Mouse (Mus musculus) hindbrain, embryonic 11.5 days (tissue): ENCODE results near the gene Loxl1. TPM values are rescaled to one million over a fixed set of nuclear protein-coding genes. Genes with fewer than 3 reads are reported as not detected.
"Not testable (repeated sequence)": the region's sequence is repeated elsewhere in the genome, so short reads cannot be mapped to it uniquely, and the experiment has no call there.

Source experiments
- ATAC-seq: fragments of 200-750 bp; cut with Nextera tagmentation; 2 replicates; pipeline ENCODE4 v1.8.0; 2017; ENCODE audit warnings: mild to moderate bottlenecking, moderate TSS enrichment, moderate library complexity; ENCODE audit not compliant: low FRiP score
- DNase-seq: peaks from one replicate; pipeline ENCODE4 v3.0.0-alpha.2; 2015; ENCODE audit warnings: low spot score
- H3K27ac ChIP-seq: fragments of 300-500 bp; sonication (generic); 2 replicates; pipeline ENCODE4 v1.5.1; 2014; ENCODE audit warnings: mild to moderate bottlenecking, low read depth, low read length
- H3K27me3 ChIP-seq: fragments of 300-500 bp; sonication (generic); 2 replicates; pipeline ENCODE4 v1.6.1; 2014; ENCODE audit warnings: mild to moderate bottlenecking, low read length, moderate library complexity, mixed read lengths; ENCODE audit not compliant: control insufficient read depth, insufficient read depth
- H3K36me3 ChIP-seq: fragments of 300-500 bp; sonication (generic); 2 replicates; pipeline ENCODE4 v1.6.1; 2014; ENCODE audit warnings: mild to moderate bottlenecking, low read length, moderate library complexity, mixed read lengths; ENCODE audit not compliant: control insufficient read depth, insufficient read depth
- H3K4me1 ChIP-seq: fragments of 300-500 bp; sonication (generic); replicated peaks from 2 replicates; pipeline ENCODE4 v1.6.1; 2014; ENCODE audit warnings: low read length, mixed read lengths; ENCODE audit not compliant: control insufficient read depth, insufficient read depth
- H3K4me2 ChIP-seq: fragments of 300-500 bp; sonication (generic); replicated peaks from 2 replicates; pipeline ENCODE4 v1.6.1; 2014; ENCODE audit warnings: mild to moderate bottlenecking, low read depth, low read length
- H3K4me3 ChIP-seq: fragments of 300-500 bp; sonication (generic); 2 replicates; pipeline ENCODE4 v1.5.1; 2014; ENCODE audit warnings: low read depth, low read length
- H3K9ac ChIP-seq: fragments of 300-500 bp; sonication (generic); 2 replicates; pipeline ENCODE4 v1.6.1; 2014; ENCODE audit warnings: low read depth, low read length
- H3K9me3 ChIP-seq: fragments of 300-500 bp; sonication (generic); 2 replicates; pipeline ENCODE4 v1.6.1; 2016; ENCODE audit warnings: low read length; ENCODE audit not compliant: control insufficient read depth
- WGBS: fragments of 180-500 bp; shearing (Covaris S2); extraction: QIAGEN DNeasy Blood & Tissue Kit; methylation state at CpG from one replicate; pipeline ENCODE4 v1.1.7; 2014; 5-methylcytosine and 5-hydroxymethylcytosine counted together
- polyA plus RNA-seq: library from polyadenylated mRNA; unstranded; fragments of >200 nt; fragmentation: Nextera tagmentation; extraction: Ambion mirVana; gene quantifications from 2 replicates; pipeline ENCODE4 v1.2.1, GENCODE M21; 2014

The Loxl1 gene
- polyA plus RNA-seq, 1 experiment from 2014 or later: 11.0 TPM

GRCm38 (mm10) chr9:58268384-58269313, 44.3 kb downstream of the Loxl1 start:
- ATAC-seq: no peak
- H3K4me3 ChIP-seq: no peak overlapping the region
- WGBS: 58% methylated on average over 12 of the region's 12 CpGs

DNA sequence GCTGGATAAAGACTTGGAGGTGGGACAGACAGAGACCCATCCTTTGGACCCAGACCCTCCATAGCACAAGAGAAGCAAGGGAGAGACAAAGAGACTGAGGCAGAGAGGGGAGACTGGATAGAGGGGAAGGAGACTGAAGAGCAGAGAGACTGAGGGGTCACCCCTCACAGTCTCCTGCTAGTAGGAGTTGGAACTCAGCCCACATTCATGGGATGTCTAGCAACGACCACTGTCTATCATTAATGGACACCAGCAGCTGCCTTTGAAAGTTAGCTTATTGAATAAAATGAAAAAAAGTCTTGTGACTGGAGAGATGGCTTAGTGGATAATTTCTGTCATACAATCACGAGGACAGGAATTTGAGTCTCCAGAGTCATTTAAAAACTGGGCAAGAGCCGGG, 45.9 kb downstream of the Loxl1 start:
- 0 out of 2 replicates have a peak, but pooled peaks cover 3% of the 10 kb centered on the region for H3K36me3 ChIP-seq
- H3K4me1 ChIP-seq: no peaks in the 10 kb centered on the region
- H3K27me3 ChIP-seq: no peaks in the 10 kb centered on the region
- H3K4me3 ChIP-seq: no peak overlapping the region
- DNase-seq: no peak
- no peak for ATAC-seq
- no peaks in the 10 kb centered on the region for H3K9me3 ChIP-seq
- no peak overlapping the region for H3K4me2 ChIP-seq
- H3K27ac ChIP-seq: no peak overlapping the region
- H3K9ac ChIP-seq: no peak overlapping the region
- 91% methylated on average over 3 of the region's 3 CpGs for WGBS

More at GRCm38 (mm10) chr9:58268384-58269313, 44.3 kb downstream of the Loxl1 start:
- H3K4me1 ChIP-seq: no peaks in the 10 kb centered on the region
- H3K27me3 ChIP-seq: no peaks in the 10 kb centered on the region
- no peaks in the 10 kb centered on the region for H3K9me3 ChIP-seq
- H3K9ac ChIP-seq: no peak overlapping the region
- H3K36me3 ChIP-seq: no peaks in the 10 kb centered on the region
- peak; percentile 81 for DNase-seq
- H3K27ac ChIP-seq: no peak overlapping the region
- no peak overlapping the region for H3K4me2 ChIP-seq

DNA sequence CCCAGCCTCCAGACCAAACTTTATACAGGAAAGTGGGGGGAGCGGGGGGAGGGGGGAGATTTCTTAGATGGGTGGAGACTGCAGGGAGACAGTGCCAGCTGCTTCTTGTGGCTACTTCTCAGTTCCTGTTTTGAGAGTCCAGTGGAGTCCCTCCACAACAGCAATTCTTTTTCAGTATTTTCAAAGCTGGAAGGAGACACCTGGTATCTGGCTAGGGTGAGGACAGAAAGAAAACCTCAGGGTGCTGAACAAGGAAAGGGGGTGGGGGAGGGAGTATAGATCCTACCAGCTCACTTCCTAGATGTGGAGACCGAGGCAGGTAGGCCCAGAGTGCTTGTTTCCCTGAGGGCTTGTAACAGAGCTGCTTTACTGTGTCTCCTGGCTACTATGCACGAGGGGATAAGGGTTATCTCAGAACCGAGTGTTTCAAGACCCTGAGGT, 46.4 kb downstream of the Loxl1 start:
- Histone ChIP-seq H3K36me3 (0 out of 2 replicates have a peak, but pooled peaks cover 3% of the 10 kb centered on the region), H3K9me3 (no peaks in the 10 kb centered on the region), H3K27me3 (no peaks in the 10 kb centered on the region), H3K4me3 (no peak overlapping the region), H3K4me2 (no peak overlapping the region), H3K9ac (no peak overlapping the region), H3K27ac (no peak overlapping the region), H3K4me1 (no peaks in the 10 kb centered on the region)
- WGBS: 47% methylated on average over 4 of the region's 4 CpGs
- no peak for ATAC-seq
- DNase-seq: no peak

GRCm38 (mm10) chr9:58265368-58265767, 47.6 kb downstream of the Loxl1 start:
- Histone ChIP-seq H3K27me3 (no peaks in the 10 kb centered on the region), H3K27ac (no peak overlapping the region), H3K4me2 (no peak overlapping the region), H3K9me3 (no peaks in the 10 kb centered on the region), H3K4me1 (no peaks in the 10 kb centered on the region), H3K9ac (no peak overlapping the region), H3K36me3 (0 out of 2 replicates have a peak, but pooled peaks cover 3% of the 10 kb centered on the region), H3K4me3 (no peak overlapping the region)
- 83% methylated on average over 3 of the region's 3 CpGs for WGBS
- no peak for ATAC-seq
- DNase-seq: no peak

GRCm38 (mm10) chr9:58262507-58262906, 50.5 kb downstream of the Loxl1 start:
- Histone ChIP-seq H3K4me3 (no peak overlapping the region), H3K4me1 (no peaks in the 10 kb centered on the region), H3K9ac (no peak overlapping the region), H3K27ac (no peak overlapping the region), H3K4me2 (no peak overlapping the region), H3K36me3 (0 out of 2 replicates have a peak, but pooled peaks cover 3% of the 10 kb centered on the region), H3K27me3 (no peaks in the 10 kb centered on the region), H3K9me3 (no peaks in the 10 kb centered on the region)
- DNase-seq (no peak), ATAC-seq (no peak)
- WGBS: 91% methylated on average over 5 of the region's 5 CpGs

- H3K27me3 ChIP-seq: no peaks in the 10 kb centered on the region
- 92% methylated on average over 10 of the region's 10 CpGs for WGBS
- H3K4me1 ChIP-seq: no peaks in the 10 kb centered on the region
- ATAC-seq (no peak), DNase-seq (no peak)
- no peak overlapping the region for H3K4me2 ChIP-seq
- H3K4me3 ChIP-seq: no peak overlapping the region
- no peaks in the 10 kb centered on the region for H3K9me3 ChIP-seq
- no peak overlapping the region for H3K27ac ChIP-seq
- no peak overlapping the region for H3K9ac ChIP-seq
- no peaks in the 10 kb centered on the region for H3K36me3 ChIP-seq
These were observed 57.0 kb downstream of the Loxl1 start for GRCm38 (mm10) chr9:58255704-58256685.

DNA sequence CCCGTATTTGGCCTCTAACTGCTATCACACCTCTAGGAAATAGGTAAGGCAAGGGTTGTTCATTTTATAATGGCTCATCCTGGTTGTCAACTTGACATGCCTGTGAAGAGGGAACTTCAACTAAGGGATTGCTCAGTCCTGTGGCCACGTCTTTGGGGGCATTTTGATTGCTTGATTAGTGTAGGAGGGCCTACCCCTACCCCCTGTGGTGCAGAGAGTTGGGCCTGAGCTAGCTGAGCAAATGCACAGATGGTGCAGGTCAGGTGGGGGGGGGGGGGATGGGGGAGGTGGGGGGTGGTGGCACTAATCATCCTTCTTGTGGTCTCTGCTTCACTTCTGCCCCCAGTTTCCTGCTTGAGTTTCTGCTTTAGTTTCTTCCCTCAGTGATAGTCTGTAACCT, 57.9 kb downstream of the Loxl1 start:
- H3K9ac ChIP-seq: no peak overlapping the region
- H3K36me3 ChIP-seq: no peaks in the 10 kb centered on the region
- DNase-seq (no peak), ATAC-seq (no peak)
- H3K4me3 ChIP-seq: no peak overlapping the region
- no peaks in the 10 kb centered on the region for H3K4me1 ChIP-seq
- H3K4me2 ChIP-seq: no peak overlapping the region
- no peak overlapping the region for H3K27ac ChIP-seq
- H3K9me3 ChIP-seq: no peaks in the 10 kb centered on the region
- 45% methylated on average over 2 of the region's 2 CpGs for WGBS
- no peaks in the 10 kb centered on the region for H3K27me3 ChIP-seq

DNA sequence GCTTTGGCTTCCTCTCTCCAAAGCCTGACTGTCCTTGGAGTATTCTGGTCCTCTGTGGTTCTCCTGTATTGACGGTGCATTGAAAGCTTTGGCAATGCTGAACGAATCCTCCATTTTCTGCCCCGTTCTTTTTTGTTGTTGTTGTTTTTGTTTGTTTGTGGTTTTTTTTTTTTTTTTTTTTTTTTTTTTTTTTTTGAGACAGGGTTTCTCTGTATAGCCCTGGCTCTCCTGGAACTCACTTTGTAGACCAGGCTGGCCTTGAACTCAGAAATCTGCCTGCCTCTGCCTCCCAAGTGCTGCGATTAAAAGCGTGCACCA, 59.2 kb downstream of the Loxl1 start:
- Histone ChIP-seq H3K4me3 (peak overlapping the region; percentile 71), H3K9ac (peak overlapping the region; percentile 78), H3K4me2 (peak overlapping the region; percentile 75)
- not testable (repeated sequence) for ATAC-seq, H3K4me1 ChIP-seq, DNase-seq, H3K9me3 ChIP-seq, H3K36me3 ChIP-seq, H3K27me3 ChIP-seq, H3K27ac ChIP-seq
- 70% methylated on average over 5 of the region's 5 CpGs for WGBS
